Mouse (Mus musculus): ENCODE data around the gene Arfrp1.

Arfrp1 gene

DNA sequence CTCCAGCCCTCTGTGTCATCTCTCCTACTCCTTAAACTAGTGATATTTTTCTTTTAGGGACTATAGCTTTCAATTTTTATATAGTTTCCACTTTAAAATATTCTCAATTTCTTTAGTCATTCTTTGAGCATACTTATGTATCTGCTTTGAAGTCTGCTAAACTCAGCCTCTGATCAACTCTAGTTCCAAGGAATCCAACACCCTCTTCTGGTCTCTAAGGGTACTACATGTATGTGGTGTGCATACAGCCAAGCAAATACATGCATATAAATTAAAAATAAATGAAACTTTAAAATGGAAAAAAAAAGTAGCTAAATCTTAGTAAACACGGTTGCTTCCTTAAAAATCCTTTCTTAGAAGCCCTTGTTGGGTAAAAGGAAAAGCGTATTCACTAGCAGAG, 10.6 kb upstream of the Arfrp1 start:
- no peak for DNase-seq

DNA sequence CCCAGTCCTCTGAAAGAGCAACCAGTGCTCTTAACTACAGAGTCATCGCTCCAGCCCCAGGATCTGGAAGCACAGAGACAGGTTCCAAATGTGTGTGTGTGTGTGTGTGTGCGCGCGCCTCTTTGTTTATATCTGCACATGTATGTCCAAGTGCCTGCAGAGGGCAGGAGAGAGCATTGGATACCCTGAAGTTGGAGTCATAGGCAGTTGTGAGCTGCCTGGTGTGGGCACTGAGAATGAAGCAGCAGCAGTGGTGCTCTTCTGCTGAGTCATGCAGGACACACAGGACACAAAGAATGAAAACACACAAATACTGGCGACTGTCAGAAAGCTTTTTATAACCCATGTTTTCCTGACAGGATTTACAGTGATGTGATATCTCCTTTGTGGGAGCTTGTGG, 4.8 kb upstream of the Arfrp1 start:
- no peak for DNase-seq

DNA sequence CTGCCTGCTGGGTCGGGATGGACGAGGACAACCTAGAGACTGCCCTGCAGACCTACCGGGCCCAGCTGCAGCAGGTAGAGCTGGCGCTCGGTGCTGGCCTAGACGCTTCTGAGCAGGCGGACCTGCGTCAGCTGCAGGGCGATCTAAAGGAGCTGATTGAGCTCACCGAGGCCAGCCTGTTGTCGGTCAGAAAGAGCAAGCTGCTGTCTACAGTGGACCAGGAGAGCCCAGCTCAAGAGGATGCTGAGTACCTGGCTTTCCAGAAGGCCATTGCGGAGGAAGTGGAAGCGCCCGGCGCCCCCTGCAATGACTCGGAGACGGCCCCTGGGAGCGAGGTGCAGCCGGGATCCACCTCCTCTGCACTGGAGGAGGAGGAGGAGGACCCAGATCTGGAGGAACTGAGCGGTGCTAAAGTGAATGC, 461 bp upstream of the Arfrp1 start:
- DNase-seq, result no peak

DNA sequence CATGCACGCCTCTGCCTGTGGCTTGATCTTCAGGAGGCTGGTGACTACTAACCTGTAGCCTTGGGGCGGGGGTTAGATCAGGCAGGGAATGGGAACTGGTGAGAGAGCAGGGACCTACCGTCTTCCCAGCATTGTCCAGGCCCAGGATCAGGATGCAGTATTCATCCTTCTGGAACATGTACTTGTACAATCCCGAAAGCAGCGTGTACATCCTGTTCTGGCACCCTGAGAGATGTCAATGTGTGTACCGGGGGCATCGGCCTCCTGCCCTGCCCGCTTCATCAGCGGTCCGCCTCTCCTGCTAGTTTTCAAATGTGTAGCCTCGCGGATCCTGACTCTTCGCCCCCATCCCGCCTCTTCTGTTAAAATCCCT, 731 bp downstream of the Arfrp1 start:
- no peak for DNase-seq

DNA sequence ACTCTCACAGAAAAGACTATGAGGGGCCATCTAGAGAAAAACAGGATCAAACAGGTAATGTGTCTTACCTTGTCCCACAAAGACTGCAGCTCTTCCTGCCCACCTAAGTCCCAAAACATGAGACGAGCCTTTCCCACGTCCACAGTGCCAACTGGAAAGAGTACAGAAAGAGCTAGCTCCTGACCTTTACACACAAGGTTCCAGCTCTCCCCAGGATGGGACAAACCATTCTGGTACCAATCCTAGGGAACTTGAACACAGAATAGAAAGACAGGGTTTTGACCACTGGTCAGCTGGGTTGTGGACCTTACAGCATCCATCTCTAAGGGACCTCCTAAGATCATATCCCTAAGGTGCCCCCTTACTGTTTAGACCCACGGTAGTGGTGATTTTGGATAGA, 1.3 kb downstream of the Arfrp1 start:
- no peak for DNase-seq

DNA sequence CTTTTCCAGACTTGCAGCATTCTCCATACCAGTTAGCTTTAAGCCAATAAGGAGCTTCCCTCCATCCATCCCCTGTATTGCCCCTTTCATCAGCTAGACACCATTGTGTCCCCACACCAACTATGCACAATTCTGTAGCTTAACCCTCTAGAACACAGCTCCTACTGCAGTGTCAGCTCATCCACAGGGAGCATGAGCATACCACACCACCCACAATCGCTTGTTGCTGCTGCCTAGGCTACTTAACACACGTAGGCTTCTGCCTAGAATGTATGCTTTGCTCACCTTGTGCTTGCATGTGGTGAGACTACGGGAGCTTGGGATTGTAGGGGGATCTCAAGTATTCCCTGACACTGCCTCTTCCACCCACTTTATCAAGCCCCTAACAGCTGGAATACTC, 8.4 kb downstream of the Arfrp1 start:
- DNase-seq, result no peak

DNA sequence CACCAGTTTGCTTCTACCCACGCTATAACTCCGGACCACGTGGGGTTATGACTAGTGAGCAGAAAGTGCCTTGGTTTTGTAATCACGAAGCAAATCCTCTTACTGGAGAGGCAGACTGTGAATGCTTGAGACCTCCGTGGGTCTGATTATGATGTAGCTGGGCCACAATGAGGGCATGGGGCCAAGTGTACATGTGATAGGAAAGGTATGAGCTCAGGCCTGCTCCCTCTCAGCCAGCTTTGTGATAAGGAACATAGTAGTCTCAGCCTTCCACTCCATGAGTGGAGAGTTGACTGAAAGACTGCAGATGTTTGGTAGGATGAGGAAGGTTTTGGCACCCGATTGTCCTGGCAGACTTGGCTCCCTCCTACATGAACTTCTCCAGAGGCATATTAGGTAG, 22.4 kb downstream of the Arfrp1 start:
- no peak for DNase-seq

DNA sequence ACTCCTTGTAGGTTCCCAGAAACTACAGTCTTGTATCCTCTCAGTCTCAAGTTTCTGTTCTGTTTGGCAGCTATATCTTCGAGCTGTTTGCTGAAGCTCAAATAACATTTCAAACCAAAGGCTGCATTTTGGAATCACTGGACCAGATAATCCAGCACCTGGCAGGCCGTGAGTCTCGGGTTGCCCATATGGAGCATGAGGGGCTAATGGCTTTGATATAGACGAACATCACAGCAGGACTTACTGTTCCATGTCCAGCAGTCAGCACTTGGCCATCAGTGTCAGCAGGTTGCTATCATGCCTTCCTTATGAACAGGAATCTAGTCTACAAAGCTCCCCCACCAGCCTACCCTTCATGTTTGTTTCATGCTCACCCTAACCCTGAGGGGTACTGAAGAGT, 24.8 kb downstream of the Arfrp1 start:
- DNase-seq, result no peak

DNA sequence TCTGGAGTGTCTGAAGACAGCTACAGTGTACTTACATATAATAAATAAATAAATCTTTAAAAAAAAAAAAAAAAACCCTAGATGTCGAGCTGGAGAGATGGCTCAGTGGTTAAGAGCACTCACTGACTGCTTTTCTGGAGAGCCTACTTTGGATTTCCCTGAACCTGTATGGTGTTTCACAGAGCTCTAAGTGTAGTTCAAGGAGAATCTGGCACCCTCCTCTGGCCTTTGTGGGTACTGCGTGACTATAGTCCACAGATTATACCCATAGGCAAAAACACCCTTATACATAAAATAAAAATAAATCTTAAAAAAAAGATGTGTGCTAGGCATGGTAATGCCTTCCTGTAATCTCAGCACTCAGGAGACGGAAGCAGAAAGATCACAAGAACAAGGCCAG, 31.2 kb downstream of the Arfrp1 start:
- peak; percentile 83 for DNase-seq

DNA sequence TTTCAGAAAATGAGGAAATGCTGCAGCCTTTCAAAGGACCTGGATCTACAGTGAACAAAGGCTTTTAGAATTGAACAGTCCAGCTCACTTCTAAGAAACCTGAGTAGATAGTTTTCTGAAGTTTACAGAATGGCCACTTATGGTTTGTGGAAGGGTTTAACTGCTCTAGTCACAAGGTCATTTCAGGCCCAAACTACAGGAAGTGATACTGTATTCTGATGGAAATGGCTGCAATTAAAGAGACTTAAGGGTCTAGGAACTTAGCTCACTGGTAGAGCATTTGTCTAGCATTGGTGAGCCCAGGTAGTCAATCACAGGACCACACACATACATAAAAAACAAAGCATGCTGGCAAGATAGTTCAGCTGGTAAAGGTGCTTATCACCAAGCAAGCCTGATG, 32.7 kb downstream of the Arfrp1 start:
- DNase-seq, result no peak

DNA sequence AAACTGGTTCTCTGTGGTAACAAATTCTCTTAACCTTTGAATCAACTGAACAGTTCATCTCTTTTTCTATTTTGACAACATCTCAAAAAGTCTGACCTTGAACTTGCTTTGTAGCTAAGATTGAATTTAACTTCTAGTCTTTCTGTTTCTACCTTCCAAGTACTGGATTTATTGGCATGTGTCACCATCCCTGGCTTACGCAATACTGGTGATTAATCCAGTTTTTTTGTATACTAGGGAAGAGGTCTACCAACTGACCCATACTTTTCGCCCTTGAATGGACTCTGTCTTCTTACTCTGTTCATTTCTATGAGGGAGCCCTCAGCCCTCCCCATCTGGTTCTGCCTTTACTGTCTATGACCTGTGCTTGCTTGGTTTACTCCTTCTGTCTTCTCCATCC, 39.1 kb downstream of the Arfrp1 start:
- DNase-seq, result no peak

DNA sequence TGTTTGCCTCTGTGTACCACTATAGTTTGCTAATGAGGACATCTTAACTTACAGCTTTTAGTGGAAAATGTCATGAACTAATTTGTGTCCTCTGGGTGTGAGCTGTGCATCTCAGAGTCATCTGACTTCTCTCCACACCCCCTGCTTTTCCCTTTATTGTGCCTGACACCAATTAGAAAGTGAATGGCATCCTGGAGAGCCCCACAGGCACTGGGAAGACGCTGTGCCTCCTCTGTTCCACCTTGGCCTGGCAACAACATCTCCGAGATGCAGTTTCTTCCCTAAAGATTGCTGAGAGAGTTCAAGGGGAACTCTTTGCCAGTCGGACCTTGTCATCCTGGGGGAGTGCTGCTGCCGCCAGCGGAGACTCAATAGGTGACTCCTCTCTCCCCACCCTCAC, 43.1 kb downstream of the Arfrp1 start:
- DNase-seq, result no peak

DNA sequence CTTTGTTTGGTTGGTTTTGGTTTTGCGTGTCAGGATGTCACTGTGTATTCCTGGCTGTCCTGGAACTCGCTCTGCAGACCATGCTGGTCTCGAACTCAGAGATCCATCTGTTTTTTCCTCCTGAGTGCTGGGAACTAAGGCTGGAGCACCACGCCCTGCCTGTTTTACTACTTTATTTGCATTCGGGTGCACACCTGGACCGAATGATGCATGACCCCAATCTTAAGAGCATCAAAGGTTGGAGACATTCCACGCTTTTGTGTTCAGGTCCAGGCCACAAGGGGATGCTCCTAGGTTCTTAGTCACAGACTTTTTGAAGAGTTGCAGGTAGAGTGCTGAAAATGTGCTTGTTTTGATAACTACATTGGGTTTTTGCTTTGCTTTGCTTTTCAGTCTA, 45.1 kb downstream of the Arfrp1 start:
- DNase-seq, result no peak

DNA sequence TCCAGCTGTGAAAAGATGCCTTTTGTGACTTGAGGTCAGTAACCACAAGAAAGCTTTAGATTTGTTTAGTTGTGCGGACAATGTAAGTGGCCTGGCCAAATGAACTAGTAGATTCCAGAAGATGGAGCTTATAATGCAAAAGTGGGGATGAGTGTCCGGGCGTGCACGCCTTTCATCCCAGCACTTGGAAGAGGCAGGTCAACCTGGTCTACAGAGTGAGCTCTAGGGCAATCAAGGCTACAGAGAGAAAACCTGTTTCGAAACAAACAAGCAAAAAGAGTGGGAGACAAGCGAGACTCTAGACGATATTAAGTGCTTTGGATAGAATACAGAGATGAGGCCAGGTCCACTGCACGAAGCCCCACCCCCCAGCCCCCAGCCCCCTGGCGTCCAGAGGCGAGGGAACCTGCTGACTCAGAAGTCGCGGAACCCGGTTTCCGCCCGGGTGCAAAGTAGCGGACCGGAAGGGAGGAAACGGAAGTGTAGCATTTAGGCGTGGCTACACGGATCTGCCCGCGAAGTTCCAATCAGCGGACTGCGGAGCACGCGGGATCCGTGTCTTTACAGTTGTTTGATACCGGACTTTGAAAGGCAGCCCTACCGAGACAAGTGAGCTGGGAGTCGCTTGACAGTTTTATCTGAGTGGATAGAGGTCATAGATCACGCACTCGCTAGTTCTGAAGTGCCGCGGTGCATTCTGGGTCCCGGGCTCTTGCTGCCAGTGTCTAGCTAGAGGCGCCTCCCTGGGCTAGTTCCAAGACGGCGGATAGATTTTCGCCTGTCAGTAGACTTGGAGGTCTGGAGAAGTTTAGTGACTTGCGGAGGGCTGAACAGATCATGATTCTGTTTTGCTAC, 45.7 kb downstream of the Arfrp1 start, which contains the start of gene Rtel1:
Gene Rtel1, plus strand, starts transcription at position 492 of the 855 bp plus-strand sequence.
- DNase-seq, result peak; percentile 87

DNA sequence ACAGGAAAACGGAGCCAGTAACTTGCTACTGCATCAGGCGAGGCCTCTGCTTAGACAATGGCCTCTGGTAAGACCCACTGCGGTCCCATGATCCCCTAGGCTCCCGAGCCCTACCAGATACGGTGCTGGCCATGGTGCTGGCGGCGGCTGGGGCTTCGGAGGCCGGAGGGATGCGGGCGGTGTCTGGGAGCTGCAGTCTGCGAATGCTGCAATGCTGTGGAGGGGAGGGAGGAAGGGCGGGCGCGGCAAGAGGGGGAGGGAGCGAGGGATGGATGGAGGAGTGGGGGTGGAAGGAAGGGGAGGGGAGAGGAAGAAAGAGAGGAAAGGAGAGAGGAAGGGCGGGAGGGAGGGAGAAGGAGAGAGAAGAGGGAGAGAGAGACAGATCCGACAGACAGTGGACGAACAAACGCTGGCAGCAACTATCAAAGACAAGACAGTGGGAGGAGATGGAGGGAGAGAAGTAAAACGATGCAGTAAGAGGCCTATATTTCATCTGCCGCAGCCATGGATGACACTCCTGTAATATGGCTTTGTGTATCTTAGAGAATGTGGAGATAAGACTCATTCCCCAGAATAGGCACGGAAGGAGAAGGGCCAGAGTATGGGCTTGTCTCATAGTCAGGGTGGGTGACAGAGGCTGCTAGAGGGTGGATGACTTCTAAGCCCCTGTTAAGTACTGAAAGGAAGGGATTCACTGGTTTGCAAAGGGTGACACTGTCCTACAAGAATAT, 51.0 kb downstream of the Arfrp1 start, which contains the start of gene Stmn3:
Gene Stmn3, minus strand, starts transcription at position 421 of the 731 bp plus-strand sequence.
- DNase-seq, result peak; percentile 28

DNA sequence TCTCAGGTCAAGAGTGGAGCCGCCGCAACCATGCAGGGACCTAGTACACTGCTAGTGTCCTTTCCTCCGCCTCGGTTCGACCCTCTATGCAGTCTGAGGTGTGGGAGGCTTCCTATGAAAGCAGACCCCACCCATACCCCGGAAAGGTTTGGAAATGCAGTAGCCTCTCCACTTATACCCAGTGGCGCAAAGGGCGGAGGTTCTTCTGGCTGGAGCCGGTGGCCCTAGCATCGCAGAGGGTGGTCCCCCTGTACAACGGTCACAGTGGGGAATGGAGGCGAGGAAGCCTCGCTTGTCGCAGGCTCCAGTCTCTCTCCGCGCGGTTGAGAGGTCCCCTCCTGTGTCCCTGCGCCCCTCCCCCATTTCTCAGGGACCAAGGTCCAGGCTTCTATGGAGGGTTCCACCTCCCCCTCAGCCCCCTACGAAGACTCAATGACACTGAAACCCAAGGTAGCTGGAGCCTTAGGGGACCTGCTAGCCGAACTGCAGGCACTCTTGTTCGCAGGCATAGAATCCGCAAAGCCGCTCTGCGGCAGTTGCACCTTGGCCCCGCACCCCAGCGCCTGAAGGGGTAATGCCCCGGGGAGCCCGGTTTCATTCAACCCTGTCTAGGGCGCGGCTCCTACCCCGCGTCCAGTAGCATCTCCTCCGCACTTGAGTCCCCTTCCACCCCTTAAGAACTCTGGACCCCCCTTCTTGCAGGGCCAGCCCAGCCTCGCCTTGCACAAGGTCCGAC, 51.7 kb downstream of the Arfrp1 start:
- no peak for DNase-seq

DNA sequence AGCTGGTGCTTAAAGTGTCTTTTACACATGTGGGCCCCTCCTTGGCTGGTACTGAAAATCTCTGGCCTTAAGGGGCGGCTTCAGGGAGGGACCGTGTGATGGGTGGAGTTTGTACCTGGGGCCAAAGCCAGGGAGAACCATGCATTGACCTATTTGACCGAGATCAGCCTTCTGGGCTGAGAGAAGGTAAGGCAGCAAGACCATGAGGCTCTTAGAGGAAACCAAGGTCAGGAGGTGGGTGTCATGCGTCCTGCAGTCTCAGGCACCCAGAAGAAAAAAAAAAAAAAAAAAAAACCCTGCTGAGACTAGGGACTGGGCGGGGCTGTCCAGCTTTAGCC, 52.2 kb downstream of the Arfrp1 start:
- DNase-seq, result no peak

DNA sequence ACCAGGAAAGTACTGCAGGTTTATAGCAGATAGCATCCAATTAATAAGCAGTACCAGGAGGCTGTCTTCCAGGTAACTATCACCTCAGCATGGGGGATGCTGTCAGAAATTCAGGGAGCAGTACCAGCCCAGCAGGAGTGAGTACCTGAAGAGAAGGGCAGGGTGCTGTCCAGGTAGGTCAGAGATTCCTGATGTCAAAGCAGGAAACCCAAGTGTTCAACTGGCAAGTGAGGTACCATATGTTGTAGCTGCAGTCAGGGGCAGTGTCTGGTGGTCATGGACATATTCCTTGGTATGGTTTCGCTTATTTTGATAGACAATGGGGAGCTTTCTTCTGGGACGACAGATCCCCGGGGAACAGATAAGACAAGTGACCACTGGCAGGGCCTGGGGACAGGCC, 52.8 kb downstream of the Arfrp1 start:
- no peak for DNase-seq

Data from kidney, adult 18-20 months (tissue).